Mouse (Mus musculus) liver, adult 2 months (tissue): ENCODE results near the gene Mtfmt. TPM values are rescaled to one million over a fixed set of nuclear protein-coding genes. Genes with fewer than 3 reads are reported as not detected.

ENCODE experiments used
- DNase-seq: peaks from one replicate; pipeline ENCODE4 v3.0.0-alpha.2; 2011; ENCODE audit warnings: low read depth, low spot score; ENCODE audit errors: extremely low read depth
- H3K27ac ChIP-seq: fragments of 200-500 bp; replicated peaks from 2 replicates; pipeline ENCODE4 v1.5.1; 2012; ENCODE audit warnings: low read depth, mild to moderate bottlenecking, control low read depth, inconsistent platforms, low read length; ENCODE audit not compliant: insufficient read depth
- H3K27me3 ChIP-seq: fragments of 200-500 bp; 2 replicates; pipeline ENCODE4 v1.6.1; 2012; ENCODE audit warnings: mild to moderate bottlenecking, moderate library complexity, low read length, inconsistent platforms; ENCODE audit not compliant: control insufficient read depth, insufficient read depth
- H3K36me3 ChIP-seq: fragments of 200-500 bp; 2 replicates; pipeline ENCODE4 v1.6.1; 2012; ENCODE audit warnings: low read length, inconsistent platforms; ENCODE audit not compliant: control insufficient read depth, insufficient read depth
- H3K4me1 ChIP-seq: fragments of 200-500 bp; 2 replicates; pipeline ENCODE4 v1.6.1; 2011; ENCODE audit warnings: low read length; ENCODE audit not compliant: control insufficient read depth, insufficient read depth
- H3K4me3 ChIP-seq: fragments of 200-500 bp; 2 replicates; pipeline ENCODE4 v1.5.1; 2011; ENCODE audit warnings: low read depth, mild to moderate bottlenecking, control low read depth, low read length, moderate library complexity; ENCODE audit not compliant: insufficient read depth
- H3K79me2 ChIP-seq: fragments of 200-500 bp; 2 replicates; pipeline ENCODE4 v1.6.1; 2012; ENCODE audit warnings: inconsistent platforms, mild to moderate bottlenecking, low read length, moderate library complexity; ENCODE audit not compliant: control insufficient read depth, insufficient read depth
- H3K9ac ChIP-seq: fragments of 200-500 bp; 2 replicates; pipeline ENCODE4 v1.6.1; 2012; ENCODE audit warnings: low read depth, mild to moderate bottlenecking, control low read depth, inconsistent platforms, low read length
- CTCF ChIP-seq: fragments of 200-500 bp; IDR thresholded peaks from 2 replicates; pipeline ENCODE4 v1.5.1; 2011; ENCODE audit warnings: low read depth, low read length, control low read depth
- POLR2A ChIP-seq: fragments of 200-500 bp; IDR thresholded peaks from 2 replicates; pipeline ENCODE4 v1.6.1; 2011; ENCODE audit warnings: low read length, control low read depth; ENCODE audit not compliant: insufficient read depth; ENCODE audit errors: extremely low read depth
- WGBS: fragments of 180-500 bp; shearing (Covaris S2); methylation state at CpG from one replicate; pipeline ENCODE4 v1.1.7; 2018; 5-methylcytosine and 5-hydroxymethylcytosine counted together
- polyA plus RNA-seq: library from polyadenylated mRNA; depleted of rRNA; stranded (reverse); fragments of >200 nt; gene quantifications from 2 replicates; pipeline ENCODE4 v1.2.3, GENCODE M21; 2012
- total RNA-seq: library from RNA; depleted of rRNA; stranded (reverse); fragments of >200 nt; gene quantifications from 2 replicates; pipeline ENCODE4 v1.2.3, GENCODE M21; 2014

The Mtfmt gene
- total and polyA plus RNA-seq, 2 experiments = 5.5 to 5.8 TPM

DNA sequence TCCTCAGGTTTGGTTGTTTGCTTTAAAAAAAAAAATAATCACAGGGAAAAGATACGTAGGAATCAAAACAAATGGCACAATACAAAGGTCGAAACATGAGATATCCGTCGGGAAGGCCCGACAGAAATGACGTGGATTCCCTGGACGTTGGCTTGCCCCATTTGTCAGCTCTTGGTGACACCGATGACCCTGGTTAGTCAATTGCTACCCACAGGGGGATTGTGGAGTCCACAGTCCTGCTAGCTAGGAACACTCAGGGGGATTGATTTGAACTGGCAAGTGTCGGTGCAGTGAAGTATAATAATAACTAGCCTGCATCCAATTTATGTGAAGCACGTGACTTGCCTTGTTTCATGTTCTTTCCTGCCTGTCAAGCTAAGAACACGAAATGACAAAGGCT, 32.1 kb downstream of the Mtfmt start:
- Histone ChIP-seq H3K27me3 (no peaks in the 10 kb centered on the region), H3K79me2 (no peaks in the 10 kb centered on the region; the same call in 1 of the 2 replicates), H3K9ac (no peak overlapping the region), H3K4me3 (no peak overlapping the region), H3K4me1 (peaks cover 5% of the 10 kb centered on the region; the same call in 1 of the 2 replicates), H3K36me3 (peaks cover 19% of the 10 kb centered on the region), H3K27ac (no peak overlapping the region)
- no peak for TF ChIP-seq POLR2A
- TF ChIP-seq CTCF = no peak
- 23% methylated on average over 11 of the region's 11 CpGs for WGBS
- peak; percentile 72 for DNase-seq

- Histone ChIP-seq H3K79me2 (no peaks in the 10 kb centered on the region), H3K27me3 (no peaks in the 10 kb centered on the region), H3K36me3 (peaks cover 50% of the 10 kb centered on the region), H3K4me1 (no peaks in the 10 kb centered on the region; the same call in 1 of the 2 replicates), H3K27ac (no peak overlapping the region), H3K9ac (no peak overlapping the region), H3K4me3 (no peak overlapping the region)
- no peak for TF ChIP-seq POLR2A
- 82% methylated on average over 4 of the region's 4 CpGs for WGBS
- no peak for DNase-seq
Measured at GRCm38 (mm10) chr9:65472769-65473168, 37.2 kb downstream of the Mtfmt start.

DNA sequence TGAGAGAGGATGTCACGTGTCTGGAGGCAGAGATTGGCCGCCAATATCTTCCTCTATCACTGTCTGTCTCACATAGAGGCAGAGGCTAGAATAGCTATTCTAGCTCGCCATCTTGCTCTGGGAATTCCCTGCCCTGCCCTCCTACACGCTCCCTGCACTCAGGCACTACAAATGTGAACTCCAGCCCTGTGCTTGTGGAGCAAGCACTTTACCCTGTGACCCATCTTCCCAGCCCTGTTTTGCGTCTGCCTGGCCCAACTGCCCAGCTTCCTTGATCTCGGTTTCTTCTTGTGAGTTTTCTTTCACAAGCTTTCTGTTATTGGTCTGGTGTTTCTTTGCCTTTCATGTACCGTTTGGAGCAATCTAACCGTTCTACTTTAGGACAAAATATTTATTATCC, 43.6 kb downstream of the Mtfmt start:
- no peak for TF ChIP-seq POLR2A
- TF ChIP-seq CTCF = no peak
- DNase-seq = peak; percentile 37
- no peak overlapping the region for H3K27ac ChIP-seq
- peaks cover 45% of the 10 kb centered on the region for H3K36me3 ChIP-seq
- H3K27me3 ChIP-seq = no peaks in the 10 kb centered on the region
- 57% methylated on average over 8 of the region's 8 CpGs for WGBS
- no peak overlapping the region for H3K4me3 ChIP-seq
- H3K79me2 ChIP-seq = no peaks in the 10 kb centered on the region
- H3K4me1 ChIP-seq = no peaks in the 10 kb centered on the region
- no peak overlapping the region for H3K9ac ChIP-seq

DNA sequence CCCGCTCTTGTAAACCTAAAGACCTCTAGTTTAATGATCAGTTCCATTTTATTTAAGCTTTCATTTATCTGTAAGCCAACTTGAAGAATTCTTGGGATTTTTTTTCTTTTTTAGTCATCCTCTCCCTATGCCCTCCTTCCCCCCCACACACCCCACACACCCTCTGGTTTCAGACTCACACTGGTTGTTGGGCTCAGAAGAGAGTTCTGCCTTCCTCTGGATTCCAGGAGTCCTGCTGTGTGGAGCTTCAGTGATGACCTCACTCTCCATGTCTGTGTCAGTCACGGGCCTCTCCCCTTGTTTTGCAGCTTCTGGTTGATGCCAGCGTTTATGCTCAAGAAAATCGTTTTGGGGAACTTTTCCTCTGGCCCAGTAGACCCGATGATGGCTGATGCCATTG, 44.5 kb downstream of the Mtfmt start:
- no peak overlapping the region for H3K27ac ChIP-seq
- WGBS = 77% methylated on average over 5 of the region's 5 CpGs
- H3K4me3 ChIP-seq = no peak overlapping the region
- no peaks in the 10 kb centered on the region for H3K4me1 ChIP-seq
- no peak for DNase-seq
- no peaks in the 10 kb centered on the region for H3K27me3 ChIP-seq
- no peaks in the 10 kb centered on the region for H3K79me2 ChIP-seq
- H3K36me3 ChIP-seq = peaks cover 44% of the 10 kb centered on the region
- no peak overlapping the region for H3K9ac ChIP-seq
- TF ChIP-seq CTCF = no peak
- TF ChIP-seq POLR2A = no peak

DNA sequence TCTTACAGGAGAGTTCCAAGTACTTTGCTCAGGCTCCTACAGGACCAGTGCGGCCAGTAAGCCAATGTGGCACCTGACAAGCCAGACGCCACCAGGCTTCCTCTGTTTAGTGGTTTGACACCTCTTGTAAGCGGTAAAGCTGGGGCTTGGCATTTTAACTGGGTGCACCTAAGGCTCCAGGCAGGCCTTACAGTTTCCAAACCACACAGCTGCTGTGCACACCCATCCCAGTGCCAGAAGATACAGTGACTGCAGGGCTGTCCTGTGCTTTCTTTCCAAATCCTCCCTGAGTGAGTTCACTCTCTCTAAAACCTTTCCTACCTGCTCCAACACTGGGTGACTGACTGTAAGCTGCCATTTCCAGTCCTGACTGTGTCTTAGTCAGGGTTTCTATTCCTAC, 55.9 kb downstream of the Mtfmt start:
- no peak for DNase-seq
- TF ChIP-seq CTCF (no peak), POLR2A (no peak)
- no peak overlapping the region for H3K4me3 ChIP-seq
- peaks cover 6% of the 10 kb centered on the region for H3K36me3 ChIP-seq
- no peak overlapping the region for H3K9ac ChIP-seq
- H3K27me3 ChIP-seq = no peaks in the 10 kb centered on the region
- 93% methylated on average over 3 of the region's 3 CpGs for WGBS
- H3K27ac ChIP-seq = no peak overlapping the region
- no peaks in the 10 kb centered on the region for H3K79me2 ChIP-seq
- H3K4me1 ChIP-seq = no peaks in the 10 kb centered on the region

DNA sequence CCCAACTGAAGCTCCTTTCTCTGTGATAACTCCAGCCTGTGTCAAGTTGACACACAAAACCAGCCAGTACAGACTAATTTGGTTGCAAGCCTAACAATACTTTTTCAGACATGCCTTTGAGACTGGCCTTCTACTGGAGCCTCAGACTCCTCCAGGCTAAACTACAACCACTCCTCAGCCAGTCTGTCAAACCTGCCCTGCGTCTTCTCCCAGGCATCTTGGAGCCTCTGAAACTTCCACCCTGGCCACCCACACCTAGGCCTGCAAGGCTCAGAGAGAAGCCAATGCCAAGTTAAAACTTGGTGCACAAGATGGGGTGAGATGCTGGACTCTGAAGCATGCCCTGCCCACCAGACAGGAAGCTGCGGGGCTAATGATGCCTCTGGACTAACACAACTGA, 56.8 kb downstream of the Mtfmt start:
- DNase-seq = no peak
- peaks cover under 1% of the 10 kb centered on the region for H3K36me3 ChIP-seq
- 91% methylated on average over 2 of the region's 2 CpGs for WGBS
- no peak overlapping the region for H3K9ac ChIP-seq
- TF ChIP-seq CTCF (no peak), POLR2A (no peak)
- H3K27me3 ChIP-seq = no peaks in the 10 kb centered on the region
- no peaks in the 10 kb centered on the region for H3K79me2 ChIP-seq
- H3K27ac ChIP-seq = no peak overlapping the region
- H3K4me3 ChIP-seq = no peak overlapping the region
- H3K4me1 ChIP-seq = no peaks in the 10 kb centered on the region
